Mouse (Mus musculus) embryonic fibroblast, embryonic 13.5 days (primary cell): ENCODE measurements around the gene Nfic.

Experiments used
- CTCF ChIP-seq: IDR thresholded peaks from 2 replicates; pipeline ENCODE4 v1.5.1; 2011; ENCODE audit warnings: mild to moderate bottlenecking, control low read depth, low read length, moderate library complexity, borderline replicate concordance; ENCODE audit not compliant: insufficient read depth
- POLR2A ChIP-seq: IDR thresholded peaks from 2 replicates; pipeline ENCODE4 v1.6.1; 2011; ENCODE audit warnings: low read depth, mild to moderate bottlenecking, control low read depth, low read length, moderate library complexity

- TF ChIP-seq POLR2A: no peak
- TF ChIP-seq CTCF: no peak
Observed at GRCm38 (mm10) chr10:81494260-81495041, 39.0 kb upstream of the Nfic start.
